Mouse (Mus musculus): ENCODE results near the gene Rspo1.

Gene Rspo1

DNA sequence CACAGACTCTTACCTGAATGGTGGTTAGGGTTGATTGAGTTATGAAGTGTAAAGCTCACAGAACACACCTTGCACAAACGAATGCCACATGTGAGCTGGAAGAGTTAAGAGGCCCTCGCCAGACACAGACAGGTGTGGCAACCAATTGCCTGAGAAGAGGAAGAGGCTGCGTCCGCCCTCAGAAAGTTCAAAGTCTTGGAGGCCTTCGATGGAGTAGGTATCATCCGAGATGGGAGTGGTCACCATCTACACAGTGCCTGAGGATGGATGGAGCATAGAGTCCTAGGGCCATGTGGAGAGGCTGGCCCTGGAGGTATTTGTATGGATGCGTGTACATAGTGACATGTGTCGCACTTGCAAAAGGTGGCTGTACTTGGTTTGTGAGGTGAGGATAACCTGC is 15.1 kb upstream of the Rspo1 start:
- in situ Hi-C loops (cut with MboI, MseI), result loop anchor here in 1 of 2 experiments (10.0 kb wide), 1 partner anchor 1014 kb away; no protein-coding TSS in a partner anchor

DNA sequence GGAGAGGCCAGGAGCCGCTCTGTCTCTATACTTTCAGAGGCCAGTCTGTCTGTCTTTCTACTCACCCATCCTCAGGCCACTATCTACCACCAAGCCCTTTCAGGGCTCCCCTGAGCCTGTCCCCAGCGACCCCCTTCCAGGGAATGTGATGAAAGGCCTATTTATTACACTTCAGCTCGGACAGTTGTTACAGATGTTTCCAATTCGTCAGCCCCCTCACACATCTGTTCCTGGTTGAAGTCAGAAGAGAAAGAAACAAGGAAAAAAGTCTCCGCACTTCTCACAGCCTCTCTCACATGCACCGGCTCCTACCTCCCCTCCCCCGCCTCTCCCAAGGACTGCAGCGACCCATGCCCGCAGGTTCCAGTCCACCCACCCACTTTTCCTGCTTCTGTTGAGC is 13.9 kb upstream of the Rspo1 start:
- in situ Hi-C loops (cut with MboI, MseI), result loop anchor here in 1 of 2 experiments (10.0 kb wide), 1 partner anchor 1012 kb away; no protein-coding TSS in a partner anchor

DNA sequence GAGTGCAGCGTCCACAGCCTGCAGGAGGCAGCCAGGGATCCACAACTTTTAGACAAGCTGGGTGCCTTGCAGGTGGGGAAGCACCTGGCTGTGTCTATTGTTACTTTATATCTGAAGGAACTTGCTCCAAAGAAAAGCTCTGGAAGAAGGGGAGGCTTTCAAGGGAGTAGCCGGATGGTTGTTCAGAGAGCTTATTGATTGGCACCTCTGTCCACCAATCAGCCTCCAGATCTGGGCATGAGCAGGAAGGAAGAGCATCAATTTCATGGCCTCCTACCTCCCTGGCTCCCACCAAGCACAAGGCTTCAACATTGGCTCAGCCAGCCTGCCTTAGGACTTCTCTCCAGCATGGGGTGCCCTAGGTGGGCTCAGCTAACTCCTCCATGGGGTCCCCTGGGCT is 12.9 kb upstream of the Rspo1 start:
- in situ Hi-C loops (cut with MboI, MseI), result loop anchor here in 1 of 2 experiments (10.0 kb wide), 1 partner anchor 1012 kb away; no protein-coding TSS in a partner anchor

DNA sequence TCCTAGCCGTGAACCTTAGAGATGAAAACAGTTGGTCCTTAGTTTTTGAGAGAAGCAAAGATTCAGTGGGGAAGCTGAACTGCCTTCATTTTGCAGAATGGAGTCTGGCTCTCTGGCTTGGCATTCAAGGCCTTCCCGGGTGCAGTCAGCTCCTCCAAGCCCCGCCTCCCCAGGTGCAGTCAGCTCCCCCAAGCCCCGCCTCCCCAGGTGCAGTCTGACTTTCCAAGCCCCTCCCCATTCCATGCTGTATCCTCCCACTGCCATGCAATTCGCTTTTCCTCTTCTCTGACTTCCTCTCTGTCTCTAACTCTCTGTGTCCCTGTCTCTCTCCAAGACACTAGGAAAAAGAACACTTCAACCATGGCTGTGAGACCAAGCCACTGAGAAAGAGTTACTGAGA is 8.0 kb upstream of the Rspo1 start:
- in situ Hi-C loops (cut with MboI, MseI), result loop anchor here in 1 of 2 experiments (10.0 to 25.0 kb wide), 2 partner anchors 509 to 1007 kb away; partner anchors contain the start of gene Grik3

DNA sequence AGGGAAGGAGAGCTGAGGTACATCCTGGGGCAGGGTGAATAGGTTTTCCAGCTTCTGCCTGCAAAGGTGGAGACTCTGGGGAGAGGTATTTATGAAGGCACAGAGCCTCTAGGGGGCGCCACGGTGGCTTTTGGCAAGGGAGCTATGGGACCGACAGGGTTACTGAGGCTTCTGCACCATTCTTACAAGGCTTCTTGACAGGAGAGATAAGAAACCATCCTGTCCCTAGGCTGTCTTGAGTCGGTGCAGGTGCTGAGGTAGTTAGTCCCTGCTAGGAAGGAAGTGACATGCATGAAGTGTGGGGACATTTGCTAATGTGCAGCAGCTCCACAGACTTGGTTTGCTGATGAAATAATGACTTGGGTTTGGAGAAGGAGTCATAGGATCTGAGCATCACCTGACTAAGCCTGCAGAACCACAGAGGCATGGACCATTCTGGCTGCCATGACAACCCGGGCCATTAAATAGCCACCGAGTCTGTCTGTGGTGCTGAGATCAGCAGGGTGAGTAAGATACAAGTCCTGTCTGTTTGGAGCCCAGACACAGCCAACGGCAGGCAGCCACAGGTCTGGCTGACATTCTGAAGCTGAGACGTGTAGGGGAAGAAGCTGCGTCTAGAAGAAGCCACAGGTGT is 2.2 kb upstream of the Rspo1 start:
- in situ Hi-C loops (cut with MboI, MseI), result loop anchor here in 1 of 2 experiments (25.0 kb wide), 1 partner anchor 503 kb away; the partner anchor contains the start of gene Grik3

DNA sequence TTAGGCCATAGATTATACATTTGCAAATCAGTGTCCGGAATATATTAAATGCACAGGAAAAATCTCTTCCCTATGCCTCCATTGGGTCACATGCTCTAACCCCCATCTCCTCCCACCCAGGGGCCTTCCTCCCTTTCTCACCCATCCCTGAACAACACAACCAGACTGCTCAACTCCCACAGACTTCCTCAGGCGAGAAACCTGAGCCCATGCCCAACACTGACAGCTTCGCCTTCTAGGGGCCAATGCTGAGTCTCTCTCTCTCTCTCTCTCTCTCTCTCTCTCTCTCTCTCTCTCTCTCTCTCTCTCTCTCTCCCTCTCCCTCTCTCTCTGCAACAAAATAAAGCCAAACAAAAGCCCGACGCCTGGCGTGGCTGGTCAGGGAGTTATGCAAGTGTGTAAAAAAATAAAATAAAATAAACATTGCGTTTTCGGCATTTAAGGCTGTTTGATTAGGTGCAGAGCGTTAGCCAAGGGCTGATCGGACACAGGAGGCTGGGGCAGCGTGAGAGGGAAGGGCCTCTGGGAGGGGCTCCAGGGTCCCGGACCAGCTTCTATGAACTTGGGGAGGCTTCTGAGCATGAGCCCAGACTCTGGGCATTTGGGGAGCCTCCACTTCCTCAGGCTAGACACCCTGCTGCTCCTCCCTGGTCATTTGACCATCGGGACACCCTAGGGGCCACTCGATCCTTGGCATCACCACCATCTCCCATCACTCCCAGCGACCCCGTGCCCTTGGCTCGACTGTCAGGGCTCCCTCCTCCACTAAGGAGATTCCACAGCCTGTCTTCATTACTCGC is 1.2 kb upstream of the Rspo1 start:
- in situ Hi-C loops (cut with MboI, MseI), result loop anchor here in 1 of 2 experiments (25.0 kb wide), 1 partner anchor 502 kb away; the partner anchor contains the start of gene Grik3

DNA sequence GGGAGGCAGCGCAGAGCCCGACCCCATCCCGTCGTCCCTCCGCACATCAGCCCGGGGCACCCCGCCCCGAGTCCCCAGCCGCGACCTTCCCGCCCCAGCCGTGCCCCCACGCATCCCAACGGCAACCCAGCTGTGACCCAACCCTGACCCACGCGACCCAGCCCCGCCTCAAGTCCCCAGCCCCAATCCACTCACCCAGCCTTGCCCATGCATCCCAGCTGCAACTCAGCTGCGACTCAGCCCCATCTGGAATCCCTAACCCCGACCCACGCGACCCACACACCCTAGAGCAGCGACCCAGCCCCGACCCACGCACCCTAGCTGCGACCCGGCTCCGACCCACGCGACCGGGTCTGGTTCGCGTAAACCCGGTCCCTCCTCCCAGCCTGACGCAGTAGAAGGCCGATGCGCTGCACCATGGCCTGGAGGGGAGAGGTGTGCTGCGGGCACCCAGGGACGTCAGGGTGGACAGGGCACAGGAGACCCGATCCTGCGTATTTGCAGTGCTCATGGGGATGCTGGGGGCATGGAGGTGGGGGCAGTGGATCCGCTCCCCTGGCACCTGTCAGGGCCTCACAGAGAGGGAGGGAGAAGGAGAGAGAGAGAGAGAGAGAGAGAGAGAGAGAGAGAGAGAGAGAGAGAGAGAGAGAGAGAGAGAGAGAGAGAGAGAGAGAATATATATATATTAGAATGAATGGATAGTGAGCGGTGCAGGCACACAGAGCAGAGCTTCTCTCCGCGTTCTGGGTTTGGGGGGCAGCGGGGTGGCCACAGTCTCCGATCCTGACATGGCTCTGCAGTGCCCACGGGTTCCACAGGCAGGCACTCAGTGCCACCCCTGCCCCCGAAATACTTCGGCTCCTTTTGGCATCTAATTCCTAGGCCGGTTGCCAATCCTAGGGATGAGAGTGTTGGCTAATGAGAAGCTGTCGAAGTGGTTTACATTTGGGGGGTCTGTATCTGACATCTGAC is 795 bp downstream of the Rspo1 start:
- in situ Hi-C loops (cut with MboI, MseI), result loop anchor here in 1 of 2 experiments (25.0 kb wide), 1 partner anchor 500 kb away; the partner anchor contains the start of gene Grik3

DNA sequence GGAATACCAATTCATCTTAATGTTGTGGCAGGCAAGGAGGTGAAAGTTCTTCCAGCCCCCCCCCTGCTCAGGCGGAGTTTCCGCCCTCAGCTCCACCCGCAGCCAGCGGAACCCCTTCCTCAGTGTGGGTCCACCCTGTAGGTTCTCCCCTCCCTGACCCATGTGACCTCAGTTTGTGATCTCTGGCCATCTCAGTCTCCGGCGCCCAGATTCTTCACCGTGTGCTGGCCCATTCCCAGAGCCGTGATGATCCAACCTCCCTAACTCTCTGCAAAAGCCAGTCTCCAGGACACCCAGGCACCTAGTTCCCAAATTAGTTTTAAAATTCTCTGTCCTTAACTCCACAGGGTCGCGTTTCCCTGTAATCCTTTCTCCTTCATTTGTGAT is 1.5 kb downstream of the Rspo1 start:
- in situ Hi-C loops (cut with MboI, MseI), result loop anchor here in 1 of 2 experiments (25.0 kb wide), 1 partner anchor 500 kb away; the partner anchor contains the start of gene Grik3

DNA sequence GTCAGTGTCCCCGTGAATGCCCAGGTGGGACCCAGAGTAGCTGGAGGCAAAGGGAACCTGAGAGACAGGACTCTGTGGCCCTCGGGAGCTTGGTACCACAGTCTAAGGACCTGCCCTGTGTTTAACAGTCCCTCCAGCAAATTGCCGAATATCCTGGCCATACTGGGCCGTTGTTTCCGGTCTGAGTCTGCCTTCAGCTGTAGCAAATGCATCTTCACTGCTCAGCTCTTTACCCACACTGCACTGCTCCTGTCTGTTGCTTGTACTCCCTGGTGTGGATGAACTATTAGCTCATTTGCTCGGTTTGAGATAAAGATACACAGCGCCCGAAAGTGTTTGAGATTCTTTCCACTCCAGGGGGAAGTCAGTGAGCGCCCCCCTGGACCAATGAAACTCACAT is 2.2 kb downstream of the Rspo1 start:
- in situ Hi-C loops (cut with MboI, MseI), result loop anchor here in 1 of 2 experiments (25.0 kb wide), 1 partner anchor 499 kb away; the partner anchor contains the start of gene Grik3

DNA sequence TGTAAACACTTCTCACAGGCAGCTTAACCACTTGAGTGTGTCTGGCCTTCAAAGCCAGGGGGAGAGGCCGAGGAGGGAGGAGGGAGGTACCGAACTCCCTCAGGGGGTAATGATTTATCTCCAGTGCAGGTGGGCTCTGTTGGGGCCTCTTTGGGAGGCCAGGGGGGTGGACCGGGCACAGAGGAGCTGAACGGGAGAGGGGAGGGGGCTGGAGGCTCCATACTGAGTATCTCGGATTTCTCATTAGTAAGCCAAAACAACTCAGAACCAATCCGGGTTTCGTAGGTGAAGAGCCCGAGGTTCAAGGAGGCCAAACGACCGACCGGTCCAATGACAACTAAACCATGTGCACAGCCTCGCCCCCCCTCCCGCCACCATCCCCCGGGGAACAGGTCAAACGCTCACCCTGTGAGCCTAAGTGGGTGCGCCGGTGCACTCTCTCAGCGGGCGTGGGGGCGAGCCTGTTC is 3.6 kb downstream of the Rspo1 start:
- in situ Hi-C loops (cut with MboI, MseI), result loop anchor here in 1 of 2 experiments (25.0 kb wide), 1 partner anchor 497 kb away; the partner anchor contains the start of gene Grik3

DNA sequence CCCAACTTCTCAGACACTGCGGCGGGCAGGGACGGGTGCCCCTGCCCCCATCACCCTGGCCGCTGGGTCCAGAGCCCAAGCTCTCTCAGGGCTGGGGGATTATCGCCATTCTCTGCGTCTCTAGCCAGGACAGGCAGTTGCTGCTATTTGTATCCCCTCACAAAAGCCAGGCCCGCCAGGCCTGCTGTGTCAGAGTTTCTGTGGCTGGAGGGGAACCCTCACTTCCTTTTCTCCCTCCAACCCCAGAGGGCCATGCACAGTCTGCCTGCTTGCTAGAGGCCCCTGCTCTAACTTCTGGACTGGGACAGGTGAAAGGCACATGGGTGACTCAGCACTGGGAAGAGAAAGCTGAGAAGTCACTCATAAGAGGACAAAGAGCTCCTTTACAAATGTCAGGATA is 4.1 kb downstream of the Rspo1 start:
- in situ Hi-C loops (cut with MboI, MseI), result loop anchor here in 1 of 2 experiments (25.0 kb wide), 1 partner anchor 497 kb away; the partner anchor contains the start of gene Grik3

DNA sequence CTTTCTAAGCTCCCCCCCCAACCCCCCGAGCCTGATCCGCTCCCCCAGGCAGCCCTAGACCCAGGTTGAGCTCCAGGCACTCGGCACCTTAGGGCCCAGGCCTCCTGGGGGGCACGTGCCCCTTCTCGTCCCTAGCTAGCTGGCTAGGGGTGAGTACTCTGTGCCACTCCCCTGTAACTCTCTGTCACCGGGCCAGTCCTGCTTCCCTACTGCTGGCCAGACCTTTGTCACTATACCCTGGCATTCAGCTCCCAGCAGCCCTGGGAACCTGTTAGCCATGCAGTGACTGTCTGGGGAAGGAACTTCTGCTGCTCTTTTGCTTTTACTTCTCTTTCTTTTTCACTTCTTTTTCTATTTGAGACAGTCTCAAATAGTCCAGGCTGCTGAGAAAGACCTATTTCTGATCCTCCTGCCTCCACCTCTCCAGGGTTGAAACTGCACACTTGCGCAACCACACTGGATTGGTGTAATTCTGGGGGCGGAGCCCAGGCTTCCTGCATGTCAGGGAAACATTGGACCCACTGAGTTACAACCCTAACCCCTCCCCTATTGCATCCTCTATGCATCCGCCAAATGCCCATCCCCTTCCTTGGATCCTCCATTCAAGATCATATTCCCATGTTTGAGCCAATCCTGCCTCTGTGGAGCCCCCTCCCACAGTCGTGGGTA is 11.4 kb downstream of the Rspo1 start:
- in situ Hi-C loops (cut with MboI, MseI), result loop anchor here in 1 of 2 experiments (25.0 kb wide), 1 partner anchor 490 kb away; the partner anchor contains the start of gene Grik3

DNA sequence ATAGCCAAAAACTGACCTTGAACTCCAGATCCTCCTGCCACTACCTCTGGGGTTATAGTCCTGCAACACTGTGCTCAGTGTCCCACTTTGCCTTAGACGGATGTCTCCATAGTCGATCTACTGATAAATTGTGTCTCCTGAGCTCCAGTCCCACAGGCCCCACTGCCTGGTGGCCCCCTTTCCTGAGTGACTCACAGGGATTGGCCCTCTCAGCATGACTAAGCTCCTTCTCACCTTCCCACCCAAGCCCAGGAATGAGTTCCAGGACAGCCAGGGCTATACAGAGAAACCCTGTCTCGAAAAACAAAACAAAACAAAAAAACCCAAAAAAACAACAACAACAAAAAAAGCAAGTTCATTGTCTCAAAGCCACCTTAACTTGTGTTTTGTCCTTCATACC is 13.3 kb downstream of the Rspo1 start:
- in situ Hi-C loops (cut with MboI, MseI), result loop anchor here in 1 of 2 experiments (25.0 kb wide), 1 partner anchor 488 kb away; the partner anchor contains the start of gene Grik3

DNA sequence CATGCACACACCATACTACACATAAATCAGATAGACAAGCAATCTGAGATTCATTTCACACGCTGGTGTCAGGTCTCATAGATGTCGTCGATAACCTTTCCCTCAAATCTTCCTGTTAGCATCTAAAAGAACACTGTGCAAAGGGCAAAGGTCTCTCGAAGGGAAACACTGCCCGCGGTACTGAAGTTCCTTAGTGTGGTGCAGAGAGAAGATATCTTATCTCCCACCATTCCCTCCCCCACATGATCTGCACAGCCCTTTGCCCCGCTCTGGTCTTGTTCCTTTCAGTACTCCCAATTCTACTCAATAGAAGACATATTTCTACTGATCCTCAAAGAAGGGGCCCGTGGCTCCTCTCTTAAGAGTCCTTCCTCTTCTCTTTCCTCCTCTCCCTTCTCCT is 16.7 kb downstream of the Rspo1 start:
- in situ Hi-C loops (cut with MboI, MseI), result no loop called here

DNA sequence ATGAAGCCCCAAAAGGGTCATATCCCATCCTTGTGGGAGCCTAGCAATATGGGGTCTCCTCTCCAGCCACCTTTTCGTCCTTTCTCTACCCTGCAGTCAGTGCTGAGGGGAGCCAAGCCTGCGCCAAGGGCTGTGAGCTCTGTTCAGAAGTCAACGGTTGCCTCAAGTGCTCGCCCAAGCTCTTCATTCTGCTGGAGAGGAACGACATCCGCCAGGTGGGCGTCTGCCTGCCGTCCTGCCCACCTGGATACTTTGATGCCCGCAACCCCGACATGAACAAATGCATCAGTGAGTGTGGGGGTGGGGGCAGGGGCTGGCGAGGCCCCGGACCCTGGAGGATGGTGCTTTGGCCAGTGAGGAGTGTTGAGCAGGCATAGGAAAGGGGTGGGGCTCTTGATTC is 18.7 kb downstream of the Rspo1 start:
- in situ Hi-C loops (cut with MboI, MseI), result no loop called here

DNA sequence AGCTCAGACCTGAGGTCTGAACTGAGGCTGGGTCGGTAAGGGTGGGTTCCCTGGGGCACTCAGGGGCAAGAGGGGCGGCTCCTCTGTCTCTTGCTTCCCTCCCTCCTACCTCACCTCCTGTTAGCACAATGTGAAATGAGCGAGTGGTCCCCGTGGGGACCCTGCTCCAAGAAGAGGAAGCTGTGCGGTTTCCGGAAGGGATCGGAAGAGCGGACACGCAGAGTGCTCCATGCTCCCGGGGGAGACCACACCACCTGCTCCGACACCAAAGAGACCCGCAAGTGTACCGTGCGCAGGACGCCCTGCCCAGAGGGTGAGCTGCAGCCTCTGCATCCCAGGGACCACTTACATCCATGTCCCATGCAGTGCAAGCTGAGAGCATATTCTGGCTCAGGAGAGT is 21.2 kb downstream of the Rspo1 start:
- in situ Hi-C loops (cut with MboI, MseI), result no loop called here

DNA sequence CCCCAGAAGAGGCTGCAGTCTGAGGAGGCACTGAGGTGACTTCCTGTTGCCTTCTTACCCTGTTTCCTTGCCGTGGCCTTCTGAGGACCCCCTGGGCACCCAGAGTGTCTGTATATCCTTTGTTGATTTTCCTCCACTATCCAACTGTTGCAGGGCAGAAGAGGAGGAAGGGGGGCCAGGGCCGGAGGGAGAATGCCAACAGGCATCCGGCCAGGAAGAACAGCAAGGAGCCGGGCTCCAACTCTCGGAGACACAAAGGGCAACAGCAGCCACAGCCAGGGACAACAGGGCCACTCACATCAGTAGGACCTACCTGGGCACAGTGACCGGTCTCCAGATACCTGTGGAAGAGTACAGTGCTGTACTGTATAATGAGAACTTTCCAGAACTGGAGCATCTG is 22.0 kb downstream of the Rspo1 start:
- in situ Hi-C loops (cut with MboI, MseI), result no loop called here

DNA sequence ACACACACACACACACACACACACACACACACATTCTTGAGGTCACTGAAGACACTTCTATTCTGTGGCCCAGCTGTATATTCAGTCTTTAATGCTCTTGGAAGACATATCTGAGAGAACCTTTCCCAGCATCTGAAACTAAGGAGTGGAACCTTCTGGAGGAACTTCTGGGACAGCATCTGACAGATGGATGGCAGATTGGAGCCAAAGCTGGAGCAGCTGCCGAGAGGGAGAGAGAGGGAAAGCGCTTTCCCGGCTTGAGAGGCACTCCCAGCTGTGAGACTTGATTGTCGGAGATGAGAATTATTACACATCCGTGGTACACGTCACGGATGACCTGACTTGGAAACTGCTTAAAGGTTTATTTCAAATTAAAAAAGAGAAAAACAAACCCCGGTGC is 22.5 kb downstream of the Rspo1 start:
- in situ Hi-C loops (cut with MboI, MseI), result no loop called here

DNA sequence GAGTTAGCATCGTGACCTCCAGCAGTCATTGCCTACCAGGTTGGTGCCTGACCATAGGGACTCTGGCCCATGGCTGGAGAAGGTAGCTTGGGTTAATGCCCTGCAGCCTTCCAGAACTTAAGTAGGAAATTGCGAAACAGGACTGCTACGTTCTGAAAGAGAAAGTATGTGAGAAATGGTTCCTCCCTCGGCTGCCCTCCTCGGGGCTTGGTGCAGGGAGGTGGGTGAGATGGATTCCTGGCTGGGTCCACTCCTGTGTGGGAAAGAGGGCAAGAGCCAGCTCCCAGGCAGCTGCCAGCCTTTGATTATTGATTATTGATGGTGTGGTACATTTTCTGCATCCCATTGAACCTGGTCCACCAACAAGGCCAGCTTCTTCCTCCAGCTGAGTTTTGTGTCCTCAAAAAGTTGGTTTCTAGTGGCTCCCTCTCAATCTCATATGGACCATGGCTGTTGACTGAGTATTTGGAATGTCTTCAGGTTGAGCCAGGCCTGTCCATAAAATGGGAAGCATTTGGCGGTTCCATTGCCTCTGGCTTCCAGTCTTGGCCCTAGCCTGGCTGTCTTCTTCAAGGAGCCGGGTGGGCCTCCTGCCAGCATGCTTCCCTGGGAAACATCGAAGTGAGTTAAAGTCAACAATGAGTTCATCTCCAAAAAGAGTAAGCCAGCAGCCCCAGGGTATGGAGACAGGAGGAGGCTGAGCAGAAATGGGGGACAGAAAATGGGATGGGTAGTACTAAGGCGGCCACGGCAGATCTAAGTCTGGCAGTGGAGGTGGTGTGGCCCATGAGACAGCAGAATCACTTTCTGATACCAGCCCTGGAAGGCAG is 29.8 kb downstream of the Rspo1 start, which contains the start of gene Gnl2:
Gene Gnl2, plus strand, starts transcription at position 780 of the 830 bp plus-strand sequence.
- in situ Hi-C loops (cut with MboI, MseI), result no loop called here
